Mouse (Mus musculus) hindlimb bud, embryonic 11.5 days (tissue): Measurements from ENCODE around the gene Zfp874a.
"Not testable (repeated sequence)": the region's sequence is repeated elsewhere in the genome, so short reads cannot be mapped to it uniquely, and the experiment has no call there.

Source experiments
- DNase-seq: peaks from one replicate; pipeline ENCODE4 v3.0.0-alpha.2; 2012; ENCODE audit warnings: low read depth, low spot score; ENCODE audit errors: extremely low spot score

Zfp874a gene

GRCm38 (mm10) chr13:67399183-67399903 lies 52.1 kb downstream of the Zfp874a start, which contains the start of gene Zfp429:
Gene Zfp429, minus strand, starts transcription at chr13:67399819.
- not testable (repeated sequence) for DNase-seq

- DNase-seq, result not testable (repeated sequence)
These were observed 75.2 kb downstream of the Zfp874a start for GRCm38 (mm10) chr13:67376255-67376654.

- peak; percentile 57 for DNase-seq
These were observed 76.1 kb downstream of the Zfp874a start, which contains the start of the genes Gm28041 and Zfp456 for GRCm38 (mm10) chr13:67375050-67375911. Gene Gm28041, minus strand, starts transcription at chr13:67375733. Gene Zfp456, minus strand, starts transcription at chr13:67375810.
